Mouse (Mus musculus) heart, postnatal 25 days (tissue): ENCODE results near the gene Wscd2. TPM values are rescaled to one million over a fixed set of nuclear protein-coding genes. Genes with fewer than 3 reads are reported as not detected.
"Not testable (repeated sequence)": the region's sequence is repeated elsewhere in the genome, so short reads cannot be mapped to it uniquely, and the experiment has no call there.

Experiments
- DNase-seq: peaks from one replicate; pipeline ENCODE4 v3.0.0; 2022; ENCODE audit warnings: low spot score
- intact Hi-C: fragments of 180-260 bp; cut with DNase I; formaldehyde crosslinking; loops from one replicate; pipeline ENCODE4 v1.15.1; 2025
- total RNA-seq, 2 experiments: library from RNA; stranded (reverse); gene quantifications; 2 replicates each; pipeline ENCODE4 v1.2.3; 2021

The Wscd2 gene
- total RNA-seq, 2 experiments from 2014 or later: 0.34 to 0.36 TPM

DNA sequence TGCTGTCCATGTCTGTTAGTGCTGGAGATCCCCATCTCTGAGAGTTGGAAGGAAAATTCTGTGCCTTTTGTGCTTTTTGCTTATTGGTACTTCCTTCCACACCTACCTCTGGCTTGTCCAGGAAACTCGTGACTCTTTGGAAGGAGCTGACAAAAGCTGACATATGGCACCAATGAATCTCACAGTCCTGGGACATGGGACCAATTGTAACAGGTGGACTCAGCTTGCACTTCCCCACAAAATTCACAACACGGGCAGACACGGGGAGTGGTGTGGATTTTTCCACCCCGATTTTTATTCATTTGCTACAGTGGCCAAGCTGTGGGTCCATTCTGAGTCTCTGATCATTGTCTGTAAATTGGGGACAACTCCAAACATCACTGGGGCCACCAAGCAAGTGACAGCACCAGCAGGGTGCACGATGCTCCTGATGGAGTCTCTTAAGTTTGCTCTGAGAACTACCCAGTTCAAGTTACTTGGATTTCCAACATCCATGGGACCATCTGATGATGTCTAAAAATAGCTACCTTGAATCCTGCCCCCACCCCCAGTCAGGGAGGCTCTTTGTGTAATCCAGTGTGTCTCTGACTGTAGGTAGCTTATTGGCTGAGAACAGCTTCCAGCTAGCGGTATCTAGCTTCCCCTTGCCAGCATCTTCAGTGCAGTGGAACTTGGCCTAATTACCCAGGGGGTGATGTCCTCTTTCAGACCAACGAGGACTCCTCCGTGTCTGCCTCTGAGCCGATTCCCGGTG is 75.1 kb downstream of the Wscd2 start:
- intact Hi-C loops: no loop called here
- no peak for DNase-seq

DNA sequence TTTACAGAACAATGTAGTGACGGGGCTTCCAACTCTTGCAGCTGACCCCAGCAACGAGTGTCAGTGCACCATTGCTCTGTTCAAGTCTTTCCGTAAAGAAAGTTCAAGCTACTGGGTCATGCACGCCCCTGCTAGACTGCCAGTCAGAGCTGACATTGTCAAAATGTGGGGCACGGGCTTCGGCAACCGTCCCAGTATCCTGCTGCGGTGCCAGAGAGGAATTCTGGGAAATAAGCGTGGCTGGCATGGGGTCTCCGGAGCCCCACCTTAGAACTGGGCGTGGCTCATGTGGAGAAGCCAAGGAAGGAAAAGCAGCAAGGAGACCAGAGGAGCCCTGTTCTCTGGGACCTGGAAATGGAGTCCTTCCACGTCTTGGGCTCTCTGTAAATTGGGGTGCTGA is 75.7 kb downstream of the Wscd2 start:
- intact Hi-C loops: no loop called here
- no peak for DNase-seq

DNA sequence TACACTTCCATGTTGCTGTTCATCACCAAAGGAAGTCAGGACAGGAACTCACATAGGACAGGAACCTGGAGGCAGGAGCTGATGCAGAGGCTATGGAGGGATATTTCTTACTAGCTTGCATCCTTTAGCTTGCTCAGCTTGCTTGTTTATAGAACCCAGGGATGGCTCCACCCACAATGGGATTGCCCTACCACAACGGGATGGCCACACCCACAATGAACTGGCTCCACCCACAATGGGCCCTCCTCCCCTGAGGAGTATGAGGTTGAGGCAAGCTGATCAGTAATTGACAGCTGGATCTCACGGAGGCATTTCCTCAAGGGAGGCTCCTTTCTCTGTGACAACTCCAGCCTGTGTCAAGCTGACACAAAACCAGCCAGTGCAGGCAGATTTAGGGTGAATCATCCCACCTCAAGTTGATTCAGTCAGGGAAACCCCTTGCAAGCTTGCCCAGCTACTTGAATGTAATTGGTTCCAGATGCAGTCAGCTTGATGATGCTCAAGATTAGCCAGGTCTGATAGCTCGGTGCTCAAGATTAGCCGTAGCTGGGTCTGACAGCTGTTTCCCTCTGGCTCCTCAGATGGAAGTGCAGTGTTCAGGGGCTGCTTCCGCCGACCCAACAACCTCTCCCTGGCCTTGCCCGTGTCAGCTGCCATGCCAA is 80.1 kb downstream of the Wscd2 start:
- no peak for DNase-seq
- intact Hi-C loops: no loop called here

DNA sequence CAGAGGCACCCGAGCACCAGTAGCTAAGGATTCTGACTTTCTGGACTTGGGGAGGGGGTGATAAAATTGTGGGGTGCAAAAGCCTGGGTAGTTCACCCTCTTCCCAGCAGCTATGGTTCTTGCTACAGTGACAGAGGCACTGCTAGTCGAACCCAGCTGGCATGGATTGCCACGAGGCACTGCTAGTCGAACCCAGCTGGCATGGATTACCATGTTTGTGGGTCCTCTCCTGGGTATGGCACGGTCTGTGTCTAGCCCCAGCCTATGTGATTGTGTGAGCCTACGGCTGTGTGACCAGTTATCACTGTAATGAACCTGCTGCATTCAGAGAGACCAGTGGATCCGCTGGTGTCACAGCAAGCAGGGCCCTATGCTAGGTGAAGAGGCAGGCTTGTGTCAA is 87.4 kb downstream of the Wscd2 start:
- intact Hi-C loops: no loop called here
- no peak for DNase-seq

DNA sequence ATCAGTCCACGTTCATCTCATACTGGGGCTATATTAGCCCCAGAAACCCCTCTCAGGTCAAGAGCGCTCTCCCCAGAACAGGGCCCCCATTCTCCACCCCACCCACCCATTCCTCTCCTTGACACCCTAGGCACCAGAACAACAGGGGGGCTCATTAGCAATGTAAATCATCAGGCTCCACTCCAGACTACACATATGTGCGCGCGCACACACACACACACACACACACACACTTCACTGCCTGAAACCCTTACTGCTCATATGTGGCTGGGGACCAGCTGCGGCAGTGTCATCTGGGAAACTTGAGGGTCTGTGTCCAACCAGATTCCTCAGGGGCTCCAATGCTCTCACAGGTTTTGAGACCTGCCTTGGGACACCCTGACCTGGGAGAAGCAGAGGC is 88.3 kb downstream of the Wscd2 start:
- intact Hi-C loops: no loop called here
- no peak for DNase-seq

DNA sequence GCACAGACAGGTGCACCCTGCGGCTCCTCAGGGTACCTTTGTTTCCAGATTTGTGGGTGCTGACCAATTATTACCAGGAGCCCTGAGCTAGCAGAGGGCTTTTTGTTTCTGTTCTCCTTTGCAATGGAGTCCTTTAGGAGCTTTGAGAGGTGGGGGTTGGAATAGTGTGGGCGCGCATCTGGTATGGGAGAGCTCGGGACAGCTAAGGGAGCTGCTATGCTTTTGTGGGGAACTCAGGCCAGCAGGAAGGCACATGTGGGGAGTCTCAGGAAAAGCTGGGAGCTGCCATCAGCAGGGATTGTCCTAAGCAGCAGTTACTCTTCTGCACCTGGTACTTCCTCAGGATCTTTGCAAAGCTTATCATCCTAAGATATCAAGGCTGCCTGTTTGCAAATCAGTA is 89.0 kb downstream of the Wscd2 start:
- intact Hi-C loops: no loop called here
- no peak for DNase-seq

DNA sequence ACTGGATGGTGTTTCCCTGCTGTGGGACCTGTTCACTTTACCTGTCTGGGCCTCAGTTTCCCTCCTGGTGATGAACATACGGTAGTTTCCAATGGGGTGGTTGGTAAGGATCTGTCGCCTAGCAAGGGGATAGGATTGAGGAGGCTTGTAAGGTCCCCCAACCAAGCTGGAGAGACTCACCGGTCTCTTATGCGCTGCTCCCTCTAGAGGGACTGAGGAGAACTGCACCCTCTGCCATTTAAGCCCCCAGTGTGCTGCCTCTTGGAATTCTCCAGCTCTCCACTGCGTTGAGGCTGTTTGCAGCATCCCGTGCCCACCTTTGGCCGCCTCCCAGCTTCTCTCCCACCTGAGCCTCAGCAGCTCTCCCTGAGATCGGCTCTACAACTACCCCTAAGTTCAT is 90.1 kb downstream of the Wscd2 start:
- intact Hi-C loops: no loop called here
- no peak for DNase-seq

DNA sequence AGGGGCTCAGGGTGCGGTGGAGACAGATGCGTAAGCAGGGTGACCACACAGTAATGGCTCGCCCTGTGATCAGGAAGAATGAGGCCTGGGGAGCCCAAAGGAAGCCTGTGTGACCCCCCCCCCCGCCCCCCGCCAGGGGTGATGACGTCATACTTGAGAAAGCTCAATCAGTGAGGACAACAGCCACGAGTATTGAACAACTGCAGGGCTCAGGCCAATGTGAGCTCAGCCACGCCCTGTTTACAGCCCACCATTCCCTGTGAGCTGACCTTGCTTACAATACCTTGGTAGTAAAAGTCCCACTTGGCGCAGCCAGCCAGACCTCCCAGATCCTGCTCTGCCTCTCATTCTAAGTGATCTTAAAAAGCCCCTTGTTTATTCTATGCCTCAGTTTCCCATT is 90.7 kb downstream of the Wscd2 start:
- no peak for DNase-seq
- intact Hi-C loops: no loop called here

DNA sequence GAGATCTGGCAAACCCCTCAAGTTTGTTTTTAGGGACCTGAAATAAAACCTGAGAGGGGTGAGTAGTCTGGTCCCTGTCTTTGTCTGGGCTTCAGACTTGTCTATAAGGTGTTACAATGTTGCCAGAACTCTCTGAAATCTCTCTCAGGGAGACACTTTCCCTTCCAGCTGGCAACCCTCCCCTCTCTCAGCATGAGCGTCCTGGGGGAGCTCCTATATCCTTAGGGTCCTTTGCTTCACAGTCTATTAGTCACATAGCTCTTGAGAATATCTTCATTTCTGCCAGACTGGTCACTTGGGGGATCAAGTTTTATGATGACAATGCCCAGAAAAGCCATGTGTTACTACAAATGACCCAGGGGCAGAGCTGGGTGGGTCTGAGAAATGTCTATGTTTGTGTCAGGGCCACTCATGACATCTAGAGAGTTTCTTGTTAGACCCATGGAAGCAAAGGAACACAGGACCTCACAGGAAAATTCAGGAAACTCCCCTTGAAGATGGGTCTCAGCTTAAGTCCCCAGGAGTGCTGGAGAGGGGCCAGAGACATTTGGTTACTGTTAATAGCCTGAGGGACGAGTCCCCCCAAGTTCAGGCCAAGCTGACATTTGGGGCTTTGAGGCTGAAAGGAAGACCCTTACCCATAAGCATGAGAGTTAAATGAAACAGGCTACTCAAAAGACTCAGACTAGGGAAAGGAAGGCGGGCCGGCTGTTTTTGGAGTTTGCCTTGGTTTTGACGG is 93.5 kb downstream of the Wscd2 start:
- DNase-seq: no peak
- intact Hi-C loops: loop anchor here (2.0 kb wide), 1 partner anchor 139 kb away; no protein-coding TSS in a partner anchor

DNA sequence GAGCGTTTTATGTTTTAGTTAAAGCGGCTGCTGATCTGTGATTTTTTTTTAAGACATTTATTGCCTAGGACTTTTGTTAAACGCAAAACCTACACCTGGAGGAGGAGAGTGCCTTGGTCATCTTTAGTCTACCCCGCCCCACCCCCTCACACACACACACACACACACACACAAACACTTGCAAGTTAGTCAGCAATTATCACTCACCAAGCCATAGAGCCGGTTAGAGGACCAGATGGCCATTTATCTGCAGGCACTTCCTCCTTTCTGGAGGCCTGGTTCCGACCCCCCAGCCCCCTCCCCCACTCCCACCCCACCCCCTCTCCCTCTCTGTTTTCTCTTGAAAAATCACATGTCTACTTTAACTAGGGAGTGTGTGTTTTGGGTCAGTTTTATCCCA is 94.3 kb downstream of the Wscd2 start:
- intact Hi-C loops: no loop called here

DNA sequence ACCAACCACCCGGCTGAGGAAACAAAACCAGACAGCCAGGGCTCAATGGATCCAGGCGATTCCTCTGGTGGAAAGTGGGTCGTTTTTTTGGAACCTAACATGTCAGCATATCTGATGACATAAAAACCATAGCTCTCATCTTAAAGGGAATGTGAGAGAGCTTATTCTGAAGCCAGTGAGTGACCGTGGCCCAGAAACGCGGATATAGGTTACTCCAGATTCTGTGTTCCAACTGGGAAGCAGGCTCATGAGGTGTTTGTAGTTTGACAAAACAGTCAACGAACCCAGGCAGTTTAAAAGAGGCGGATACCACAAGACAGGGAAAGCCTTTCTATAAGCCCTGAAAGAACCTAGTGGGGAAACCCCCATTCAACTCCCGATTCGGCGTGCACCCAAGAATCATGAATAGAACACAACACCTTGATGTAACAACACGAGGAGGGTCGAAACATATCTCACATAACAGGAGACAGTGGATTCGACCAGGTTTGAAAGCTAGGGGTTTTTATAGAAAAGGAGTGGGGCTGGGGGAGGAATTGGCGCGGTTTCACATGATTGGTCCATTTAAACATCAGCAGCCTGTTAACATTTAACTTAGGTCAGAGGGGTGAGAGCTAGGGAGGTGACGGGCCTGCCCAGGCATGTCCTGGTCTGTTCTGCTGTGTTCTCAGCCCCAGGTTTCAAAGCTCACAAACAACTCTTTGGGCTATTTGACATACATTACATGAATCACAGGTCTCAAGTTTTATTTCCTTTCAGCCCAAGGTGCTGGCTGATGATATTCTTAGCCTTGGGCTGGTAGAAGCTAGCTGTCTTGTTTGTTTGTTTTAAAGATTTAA is 95.7 kb downstream of the Wscd2 start:
- intact Hi-C loops, DNase-seq: not testable (repeated sequence)

More for the DNA sequence above, 94.3 kb downstream of the Wscd2 start:
- no peak for DNase-seq

DNA sequence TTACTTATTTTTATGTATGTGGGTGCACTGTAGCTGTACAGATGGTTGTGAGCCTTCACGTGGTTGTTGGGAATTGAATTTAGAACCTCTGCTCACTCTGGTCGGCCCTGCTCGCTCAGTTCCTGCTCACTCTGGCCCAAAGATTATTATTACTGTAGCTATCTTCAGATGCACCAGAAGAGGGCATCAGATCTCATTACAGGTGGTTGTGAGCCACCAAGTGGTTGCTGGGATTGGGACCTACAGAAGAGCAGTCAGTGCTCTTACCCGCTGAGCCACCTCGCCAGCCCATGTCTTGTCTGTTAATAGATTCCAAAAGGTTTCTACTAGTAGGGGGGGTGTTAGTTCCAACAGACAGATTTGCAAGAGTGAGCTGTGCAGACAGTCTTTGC is 96.3 kb downstream of the Wscd2 start:
- DNase-seq, intact Hi-C loops: not testable (repeated sequence)

DNA sequence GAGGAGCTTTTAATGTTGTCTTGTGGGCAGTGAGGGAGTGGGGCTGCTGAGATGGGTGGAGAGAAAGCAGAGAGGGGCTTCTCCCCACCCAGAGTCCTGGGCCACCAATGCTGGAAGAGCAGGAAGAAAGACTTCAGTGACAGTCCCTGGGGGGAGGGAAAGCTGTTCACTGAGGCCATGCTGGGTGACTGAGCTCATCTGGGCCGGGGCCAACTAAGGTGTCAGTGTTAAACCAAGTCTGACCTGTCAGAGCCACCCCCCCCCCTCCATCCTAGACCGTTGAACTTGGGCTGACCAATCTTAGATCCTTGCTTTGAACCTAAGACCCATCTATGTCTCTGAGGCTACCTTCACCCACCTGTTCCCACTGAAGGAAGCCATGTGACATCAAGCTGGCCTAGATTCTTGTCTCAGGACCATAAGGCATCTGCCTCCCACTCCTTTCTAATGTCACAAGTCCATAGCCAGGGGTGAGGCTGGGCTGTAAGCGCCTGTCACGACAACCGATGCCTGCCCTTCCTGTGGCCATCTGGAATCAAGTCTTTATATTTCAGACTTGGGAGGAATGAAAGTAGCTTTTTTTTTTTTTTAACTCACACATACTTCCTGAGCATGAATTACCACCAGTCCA is 100.0 kb downstream of the Wscd2 start:
- no peak for DNase-seq
- intact Hi-C loops: no loop called here

DNA sequence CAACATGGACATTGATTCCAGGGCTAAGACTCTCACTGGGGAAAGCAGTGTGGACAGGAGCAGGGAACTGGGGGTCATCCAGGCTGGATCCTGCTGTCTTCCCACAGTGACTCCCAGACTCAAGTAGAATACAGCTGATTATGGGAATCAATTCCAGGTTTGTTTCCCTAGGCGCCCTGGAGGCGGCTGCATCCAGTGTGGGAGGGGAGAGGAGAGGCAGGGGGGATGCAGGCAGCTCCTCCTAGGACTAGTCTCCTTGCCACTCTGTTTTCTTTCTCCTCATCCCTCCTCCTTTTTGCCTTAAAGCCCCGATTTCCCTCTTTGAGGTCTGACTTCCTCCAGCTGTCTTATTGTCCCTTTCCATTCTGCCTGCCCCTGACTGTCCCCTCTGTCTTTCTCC is 101.0 kb downstream of the Wscd2 start:
- no peak for DNase-seq
- intact Hi-C loops: no loop called here

DNA sequence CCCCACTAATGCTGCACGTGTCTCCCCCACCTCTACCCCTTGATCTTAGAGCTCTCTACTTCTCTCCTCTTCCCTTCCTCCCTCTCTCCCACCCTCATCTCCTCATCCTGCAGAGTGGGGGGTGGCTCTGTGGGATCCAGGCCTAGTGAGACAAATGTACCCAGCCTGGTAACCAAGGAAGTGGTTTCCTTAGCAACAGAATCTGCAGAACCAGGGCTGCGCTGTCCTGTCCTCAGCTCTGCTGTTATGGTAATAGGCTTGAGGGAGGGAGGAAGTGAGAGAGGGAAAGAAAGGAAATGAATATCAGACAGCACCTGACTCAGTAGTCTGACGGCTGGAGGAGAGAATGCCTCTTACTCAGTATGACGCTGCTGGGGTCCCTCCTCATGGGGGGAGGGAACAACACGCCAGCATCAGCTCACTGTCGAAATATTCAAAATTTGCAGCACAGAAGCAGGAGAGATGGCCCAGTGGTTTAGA is 101.7 kb downstream of the Wscd2 start:
- intact Hi-C loops: no loop called here
- no peak for DNase-seq

DNA sequence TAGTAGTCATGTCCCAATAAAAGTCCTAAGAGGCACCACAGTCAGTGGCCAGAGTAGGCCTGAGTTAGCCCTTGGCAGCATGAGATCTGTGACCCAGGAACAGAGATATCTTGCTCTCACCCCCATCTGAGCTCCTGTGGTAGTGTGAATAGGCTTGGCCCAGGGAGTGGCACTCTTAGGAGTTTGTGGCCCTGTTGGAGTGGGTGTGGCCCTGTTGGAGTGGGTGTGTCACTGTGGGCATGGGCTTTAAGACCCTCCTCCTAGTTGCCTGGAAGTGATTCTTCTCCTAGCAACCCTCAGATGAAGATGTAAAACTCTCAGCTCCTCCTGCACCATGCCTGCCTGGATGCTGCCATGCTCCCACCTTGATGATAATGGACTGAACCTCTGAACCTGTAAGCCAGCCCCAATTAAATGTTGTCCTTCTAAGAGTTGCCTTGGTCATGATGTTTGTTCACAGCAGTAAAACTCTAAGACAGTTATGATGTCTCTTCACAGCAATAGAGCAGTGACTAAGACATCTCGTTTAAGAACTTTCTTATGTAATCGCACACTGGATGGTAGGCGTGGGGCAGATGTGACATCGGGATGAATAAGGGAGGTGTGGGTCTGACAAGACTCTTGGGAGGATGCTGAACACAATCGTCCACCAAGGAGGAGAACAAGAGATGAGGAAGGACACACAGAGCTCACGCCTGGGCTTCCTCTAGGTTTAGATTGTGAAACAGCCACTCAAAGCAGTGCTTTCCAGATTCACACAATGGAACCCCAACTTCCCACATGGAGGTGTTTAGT is 104.0 kb downstream of the Wscd2 start:
- intact Hi-C loops: no loop called here

DNA sequence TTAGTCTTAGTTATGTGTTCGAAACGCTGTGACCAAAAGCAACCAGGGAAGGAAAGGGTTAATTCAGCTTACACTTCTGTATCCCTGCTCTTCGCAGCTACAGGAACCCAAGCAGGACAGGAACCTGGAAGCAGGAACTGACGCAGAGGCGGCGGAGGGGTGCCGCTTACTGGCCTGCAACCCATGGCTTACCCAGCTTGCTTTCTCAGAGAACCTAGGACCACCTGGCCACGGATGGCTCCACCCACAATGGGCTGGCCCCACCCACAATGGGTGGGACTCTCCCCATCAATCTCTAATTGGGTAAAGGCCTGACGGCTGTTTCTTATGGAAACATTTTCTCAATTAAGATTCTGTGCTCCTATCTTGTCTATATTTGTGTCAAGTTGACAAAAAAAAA is 106.1 kb downstream of the Wscd2 start:
- intact Hi-C loops: no loop called here
- no peak for DNase-seq

More for the DNA sequence above, 104.0 kb downstream of the Wscd2 start:
- DNase-seq: no peak

DNA sequence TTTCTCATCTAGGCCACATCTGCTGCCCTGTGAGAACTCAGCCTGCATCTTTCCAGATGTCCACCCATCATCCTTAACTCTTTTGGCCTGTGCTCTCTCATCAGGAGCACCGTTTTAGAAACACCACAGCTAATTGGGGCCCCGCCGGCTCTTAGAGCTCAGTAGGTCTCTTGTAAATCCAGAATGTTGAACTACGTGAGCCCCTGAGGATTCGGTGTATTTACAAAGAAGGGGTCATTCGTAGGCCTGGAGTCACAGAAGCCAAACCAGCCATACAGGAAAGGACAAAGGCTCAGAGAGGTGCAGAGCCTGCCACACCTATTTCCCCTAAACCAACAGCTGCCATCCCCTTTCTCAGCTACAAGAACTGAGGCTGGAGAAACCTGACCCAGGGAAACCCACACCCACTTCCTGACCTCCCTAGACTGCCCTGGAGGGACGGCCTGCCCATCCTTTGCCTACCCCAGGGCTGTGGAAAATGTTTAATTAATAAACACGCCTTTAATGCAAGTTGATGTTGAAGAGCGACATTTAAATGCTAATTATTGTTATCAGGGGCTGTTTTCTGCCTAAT is 106.7 kb downstream of the Wscd2 start:
- intact Hi-C loops: no loop called here
- no peak for DNase-seq
